ENCODE assay signal across 22 mouse cellular contexts in genomic region chr11:47981108-47981507, GRCm38 (mm10).
DNase-seq lines count a peak whose midpoint lies in the region; ATAC-seq lines count a peak whose summit lies in the region.
"Had no signal": no experiment of that assay in that cellular context is flagged by ENCODE, and none has a peak within 500 bp of the region (broad histone marks: within the 10 kb centered on the region; RNA-seq: fewer than 3 reads in every experiment).

No protein-coding gene starts in this region.

- peak; percentile 86 for ATAC-seq in frontal cortex, adult (ENCODE audit: low TSS enrichment)
- ATAC-seq: activated CD4-positive, CD25-positive, alpha-beta regulatory T cell, adult 4 months; CD4-positive, CD25-positive, alpha-beta regulatory T cell, adult 4 months; forebrain, embryonic 14.5 days; forebrain, embryonic 16.5 days; Patski had no signal

- peak; percentile 2 for DNase-seq in embryo, embryonic 11 days
- DNase-seq in embryo, embryonic 9.5 days (ENCODE audit: extremely low spot score): no peak
- no peak for DNase-seq in frontal cortex, postnatal 14 days (ENCODE audit: low spot score in 2 of 2)
- DNase-seq in right cerebral cortex, adult 18-20 months: peak; percentile 7
- DNase-seq in right cerebral cortex, postnatal 14 days: no peak
- peak; percentile 35 for DNase-seq in telencephalon, adult 2 months (ENCODE audit: low read depth, low spot score)
- no peak for DNase-seq in lung, postnatal 4 days
- DNase-seq: adrenal gland, adult 8-10 months; adrenal gland, postnatal 14 days; adrenal gland, postnatal 36 days; B cell, adult 2 months; cerebellum, adult 11-12 months; cerebellum, adult 2 months; cerebellum, adult 9-10 months; cerebellum, postnatal 10 days; cerebellum, postnatal 25 days had no signal

Comparison
In these comparisons a context has a peak if more than half of its experiments do, and no peak if none do; other contexts are left out.
1. DNase-seq: peak in embryo, embryonic 11 days (single experiment), right cerebral cortex, adult 18-20 months (single experiment) and telencephalon, adult 2 months (single experiment); none in embryo, embryonic 9.5 days (single experiment), frontal cortex, postnatal 14 days (0 of 2), right cerebral cortex, postnatal 14 days (single experiment) and lung, postnatal 4 days (0 of 2).